Mouse (Mus musculus): ENCODE measurements around the gene Fam186b.

GRCm38 (mm10) chr15:99234326-99235010 is 61.2 kb downstream of the Fam186b start:
- TF ChIP-seq CTCF (conservative IDR thresholded peaks at IDR 0.05; ENCODE audit: low read length) (no peak), NANOG (IDR thresholded peaks at IDR 0.05; ENCODE audit: borderline replicate concordance, low read length) (no peak), POU5F1 (IDR thresholded peaks at IDR 0.05; ENCODE audit: borderline replicate concordance, low read length) (no peak)
